ENCODE assay signal across 22 mouse cellular contexts in the genomic region with DNA sequence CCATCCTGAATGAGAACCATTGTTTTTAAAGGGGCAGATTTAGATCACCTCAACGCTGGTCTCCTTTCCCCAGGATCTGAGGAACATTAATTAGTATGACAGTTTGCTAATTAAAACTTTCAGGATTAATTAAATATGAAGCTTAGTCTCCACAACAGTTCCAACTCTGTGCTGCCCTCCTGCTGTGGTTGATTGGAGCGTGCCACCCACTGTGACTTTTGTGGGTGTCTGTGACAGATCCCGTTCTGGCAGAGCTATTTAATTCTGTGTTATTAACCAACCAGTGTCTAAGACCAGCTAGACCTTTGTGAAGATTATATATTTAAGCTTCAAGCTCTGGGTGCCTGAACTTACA. TPM values are rescaled to one million over a fixed set of nuclear protein-coding genes. Genes with fewer than 3 reads are reported as not detected.
A peak's percentile ranks its signal among the peaks of the same experiment; 100 is the strongest.
DNase-seq lines count a peak whose midpoint lies in the region; ATAC-seq lines count a peak whose summit lies in the region.
"Had no signal": no experiment of that assay in that cellular context is flagged by ENCODE, and none has a peak within 500 bp of the region (broad histone marks: within the 10 kb centered on the region; RNA-seq: fewer than 3 reads in every experiment).

No protein-coding gene starts in this region.

- peaks cover 15% of the 10 kb centered on the region; the same call in 1 of the 2 replicates for H3K4me1 ChIP-seq in hindbrain, embryonic 13.5 days (replicated peaks)
- H3K4me1 ChIP-seq in hindbrain, embryonic 11.5 days (replicated peaks; ENCODE audit: control insufficient read depth, insufficient read depth, low read length), result no peaks in the 10 kb centered on the region
- peaks cover 4% of the 10 kb centered on the region; the same call in 1 of the 2 replicates for H3K4me1 ChIP-seq in midbrain, embryonic 14.5 days (ENCODE audit: control insufficient read depth, insufficient read depth, low read length)
- no peaks in the 10 kb centered on the region for H3K4me1 ChIP-seq in midbrain, embryonic 10.5 days
- H3K4me1 ChIP-seq in hindbrain, embryonic 16.5 days (ENCODE audit: control insufficient read depth, insufficient read depth, low read depth, low read length), result no peaks in the 10 kb centered on the region; the same call in 1 of the 2 replicates
- H3K4me1 ChIP-seq in liver, embryonic 11.5 days (replicated peaks; ENCODE audit: control insufficient read depth, insufficient read depth, low read length), result no peaks in the 10 kb centered on the region
- H3K4me1 ChIP-seq: intestine, embryonic 15.5 days had no signal

- H3K9me3 ChIP-seq in hindbrain, embryonic 13.5 days, result no peaks in the 10 kb centered on the region
- H3K9me3 ChIP-seq in hindbrain, embryonic 11.5 days (ENCODE audit: control insufficient read depth, low read length), result no peaks in the 10 kb centered on the region
- no peaks in the 10 kb centered on the region for H3K9me3 ChIP-seq in midbrain, embryonic 14.5 days (ENCODE audit: control insufficient read depth, low read length)
- H3K9me3 ChIP-seq in midbrain, embryonic 10.5 days (replicated peaks), result no peaks in the 10 kb centered on the region
- H3K9me3 ChIP-seq in hindbrain, embryonic 16.5 days (ENCODE audit: control insufficient read depth, low read length), result no peaks in the 10 kb centered on the region
- no peaks in the 10 kb centered on the region for H3K9me3 ChIP-seq in liver, embryonic 11.5 days (ENCODE audit: control insufficient read depth, low read length)
- H3K9me3 ChIP-seq: embryonic facial prominence, embryonic 12.5 days; heart, embryonic 13.5 days; intestine, embryonic 15.5 days; limb, embryonic 15.5 days had no signal

- WGBS in hindbrain, embryonic 13.5 days, result 33% methylated on average over 3 of the region's 3 CpGs
- WGBS in hindbrain, embryonic 11.5 days, result 73% methylated on average over 3 of the region's 3 CpGs
- WGBS in midbrain, embryonic 14.5 days, result 43% methylated on average over 3 of the region's 3 CpGs
- 47% methylated on average over 3 of the region's 3 CpGs for WGBS in midbrain, embryonic 10.5 days
- WGBS in hindbrain, embryonic 16.5 days, result 31% methylated on average over 3 of the region's 3 CpGs
- WGBS in liver, embryonic 11.5 days, result 63% methylated on average over 3 of the region's 3 CpGs

- H3K9ac ChIP-seq in hindbrain, embryonic 13.5 days, result no peak overlapping the region
- no peak overlapping the region for H3K9ac ChIP-seq in hindbrain, embryonic 11.5 days (ENCODE audit: low read depth, low read length)
- H3K9ac ChIP-seq in midbrain, embryonic 14.5 days (replicated peaks; ENCODE audit: low read length), result no peak overlapping the region
- no peak overlapping the region for H3K9ac ChIP-seq in hindbrain, embryonic 16.5 days (ENCODE audit: low read depth, low read length)
- H3K9ac ChIP-seq in liver, embryonic 11.5 days (ENCODE audit: low read depth, low read length), result no peak overlapping the region
- H3K9ac ChIP-seq: embryonic facial prominence, embryonic 12.5 days; heart, embryonic 13.5 days; intestine, embryonic 15.5 days; limb, embryonic 15.5 days had no signal

- H3K27ac ChIP-seq in hindbrain, embryonic 13.5 days, result peak overlapping the region; percentile 52; the same call in 1 of the 2 replicates
- no peak overlapping the region for H3K27ac ChIP-seq in hindbrain, embryonic 11.5 days (ENCODE audit: low read depth, low read length)
- H3K27ac ChIP-seq in midbrain, embryonic 14.5 days (replicated peaks; ENCODE audit: low read depth, low read length), result no peak overlapping the region
- H3K27ac ChIP-seq in midbrain, embryonic 10.5 days (replicated peaks), result no peak overlapping the region
- H3K27ac ChIP-seq in hindbrain, embryonic 16.5 days (ENCODE audit: low read depth, low read length), result no peak overlapping the region
- H3K27ac ChIP-seq in liver, embryonic 11.5 days (ENCODE audit: low read depth, low read length), result no peak overlapping the region
- H3K27ac ChIP-seq: embryonic facial prominence, embryonic 12.5 days; heart, embryonic 13.5 days; intestine, embryonic 15.5 days; limb, embryonic 15.5 days had no signal

- no peaks in the 10 kb centered on the region for H3K36me3 ChIP-seq in hindbrain, embryonic 13.5 days
- no peaks in the 10 kb centered on the region for H3K36me3 ChIP-seq in hindbrain, embryonic 11.5 days (ENCODE audit: control insufficient read depth, insufficient read depth, low read length)
- H3K36me3 ChIP-seq in midbrain, embryonic 14.5 days (ENCODE audit: control insufficient read depth, insufficient read depth, low read length), result no peaks in the 10 kb centered on the region
- no peaks in the 10 kb centered on the region for H3K36me3 ChIP-seq in midbrain, embryonic 10.5 days
- no peaks in the 10 kb centered on the region for H3K36me3 ChIP-seq in hindbrain, embryonic 16.5 days (ENCODE audit: control insufficient read depth, insufficient read depth, low read length)
- no peaks in the 10 kb centered on the region for H3K36me3 ChIP-seq in liver, embryonic 11.5 days (ENCODE audit: control insufficient read depth, insufficient read depth, low read length)
- H3K36me3 ChIP-seq: embryonic facial prominence, embryonic 12.5 days; heart, embryonic 13.5 days; intestine, embryonic 15.5 days; limb, embryonic 15.5 days had no signal

- H3K4me3 ChIP-seq in hindbrain, embryonic 13.5 days, result no peak overlapping the region
- no peak overlapping the region for H3K4me3 ChIP-seq in hindbrain, embryonic 11.5 days (ENCODE audit: low read depth, low read length)
- no peak overlapping the region for H3K4me3 ChIP-seq in midbrain, embryonic 14.5 days (replicated peaks; ENCODE audit: low read depth, low read length)
- no peak overlapping the region for H3K4me3 ChIP-seq in midbrain, embryonic 10.5 days
- H3K4me3 ChIP-seq in hindbrain, embryonic 16.5 days (ENCODE audit: low read length), result no peak overlapping the region
- H3K4me3 ChIP-seq in liver, embryonic 11.5 days (ENCODE audit: low read depth, low read length), result no peak overlapping the region
- H3K4me3 ChIP-seq: embryonic facial prominence, embryonic 12.5 days; erythroblast, embryonic 14.5 days; heart, embryonic 13.5 days; intestine, embryonic 15.5 days; limb, embryonic 15.5 days had no signal

- H3K4me2 ChIP-seq in hindbrain, embryonic 13.5 days, result no peak overlapping the region
- no peak overlapping the region for H3K4me2 ChIP-seq in hindbrain, embryonic 11.5 days (replicated peaks; ENCODE audit: low read depth, low read length)
- no peak overlapping the region for H3K4me2 ChIP-seq in midbrain, embryonic 14.5 days (ENCODE audit: low read length)
- no peak overlapping the region for H3K4me2 ChIP-seq in hindbrain, embryonic 16.5 days (ENCODE audit: low read length)
- no peak overlapping the region for H3K4me2 ChIP-seq in liver, embryonic 11.5 days
- H3K4me2 ChIP-seq: embryonic facial prominence, embryonic 12.5 days; heart, embryonic 13.5 days; intestine, embryonic 15.5 days; limb, embryonic 15.5 days had no signal

- ATAC-seq in hindbrain, embryonic 13.5 days (ENCODE audit: low FRiP score), result no peak
- ATAC-seq in hindbrain, embryonic 11.5 days (ENCODE audit: low FRiP score), result no peak
- ATAC-seq in midbrain, embryonic 14.5 days (ENCODE audit: low FRiP score, low TSS enrichment), result no peak
- ATAC-seq in hindbrain, embryonic 16.5 days, result peak; percentile 76
- ATAC-seq in liver, embryonic 11.5 days (replicated peaks; ENCODE audit: low FRiP score), result no peak
- ATAC-seq: intestine, embryonic 15.5 days; lung, postnatal 0 days had no signal

- no peak for DNase-seq in hindbrain, embryonic 11.5 days (ENCODE audit: low spot score)
- peak; percentile 36 for DNase-seq in midbrain, embryonic 14.5 days
- no peak for DNase-seq in midbrain, embryonic 10.5 days (ENCODE audit: low spot score)
- DNase-seq in liver, embryonic 11.5 days (ENCODE audit: low spot score), result no peak
- no peak for DNase-seq in spleen, adult 12 weeks (ENCODE audit: low spot score)
- DNase-seq in adrenal gland, adult (ENCODE audit: inconsistent age in 2 of 2, low spot score in 1 of 2), result no peak
- DNase-seq: adrenal gland, postnatal 36 days; cerebellum, adult 2 months; gastrocnemius, postnatal 10 days; heart, adult 18-20 months; heart, postnatal 36 days; kidney, postnatal 36 days; layer of hippocampus, postnatal 36 days had no signal

- no peaks in the 10 kb centered on the region for H3K27me3 ChIP-seq in hindbrain, embryonic 13.5 days
- no peaks in the 10 kb centered on the region for H3K27me3 ChIP-seq in hindbrain, embryonic 11.5 days (ENCODE audit: control insufficient read depth, insufficient read depth, low read length)
- no peaks in the 10 kb centered on the region for H3K27me3 ChIP-seq in midbrain, embryonic 14.5 days (ENCODE audit: control insufficient read depth, insufficient read depth, low read length)
- no peaks in the 10 kb centered on the region for H3K27me3 ChIP-seq in midbrain, embryonic 10.5 days (ENCODE audit: low read depth, poor library complexity, severe bottlenecking)
- H3K27me3 ChIP-seq in hindbrain, embryonic 16.5 days (replicated peaks; ENCODE audit: control insufficient read depth, insufficient read depth, low read length), result no peaks in the 10 kb centered on the region
- no peaks in the 10 kb centered on the region for H3K27me3 ChIP-seq in liver, embryonic 11.5 days (replicated peaks; ENCODE audit: control insufficient read depth, insufficient read depth, low read length)
- H3K27me3 ChIP-seq: CH12.LX; embryonic facial prominence, embryonic 12.5 days; heart, embryonic 13.5 days; intestine, embryonic 15.5 days; limb, embryonic 15.5 days had no signal

RNA-seq across cellular contexts. Expression of a gene that starts 20.0 kb away (rescaled TPM):
- polyA plus RNA-seq in hindbrain, embryonic 13.5 days (2015; fragmentation: Nextera tagmentation; extraction: Ambion mirVana), result 2.2 TPM in 2 replicates
- 1.6 and 3.7 TPM in 2 replicates for polyA plus RNA-seq in hindbrain, embryonic 11.5 days (2014; fragmentation: Nextera tagmentation; extraction: Ambion mirVana)
- polyA plus RNA-seq in midbrain, embryonic 14.5 days (2014; fragmentation: Nextera tagmentation; extraction: Ambion mirVana), result 1.1 and 2.2 TPM in 2 replicates
- 1.7 and 3.1 TPM in 2 replicates for polyA plus RNA-seq in midbrain, embryonic 10.5 days (2016; fragmentation: Nextera tagmentation; extraction: Ambion mirVana)
- polyA plus RNA-seq in hindbrain, embryonic 16.5 days (2015; fragmentation: Nextera tagmentation; extraction: Ambion mirVana), result 1.1 and 1.4 TPM in 2 replicates
- 0.79 and 2.4 TPM in 2 replicates for polyA plus RNA-seq in liver, embryonic 11.5 days (2014; fragmentation: Nextera tagmentation; extraction: Ambion mirVana)
- polyA plus RNA-seq: erythroblast, embryonic 14.5 days had no signal

RNA-seq across cellular contexts. Expression of a gene that starts 36.6 kb away (rescaled TPM):
- 20.0 and 21.7 TPM in 2 replicates for polyA plus RNA-seq in hindbrain, embryonic 13.5 days (2015; fragmentation: Nextera tagmentation; extraction: Ambion mirVana)
- 49.6 and 49.7 TPM in 2 replicates for polyA plus RNA-seq in hindbrain, embryonic 11.5 days (2014; fragmentation: Nextera tagmentation; extraction: Ambion mirVana)
- polyA plus RNA-seq in midbrain, embryonic 14.5 days (2014; fragmentation: Nextera tagmentation; extraction: Ambion mirVana), result 11.8 and 16.4 TPM in 2 replicates
- 50.5 and 51.6 TPM in 2 replicates for polyA plus RNA-seq in midbrain, embryonic 10.5 days (2016; fragmentation: Nextera tagmentation; extraction: Ambion mirVana)
- 13.1 and 16.2 TPM in 2 replicates for polyA plus RNA-seq in hindbrain, embryonic 16.5 days (2015; fragmentation: Nextera tagmentation; extraction: Ambion mirVana)
- 27.9 and 30.9 TPM in 2 replicates for polyA plus RNA-seq in liver, embryonic 11.5 days (2014; fragmentation: Nextera tagmentation; extraction: Ambion mirVana)
